Comparison of ENCODE assay signal across 8 mouse cellular contexts in the genomic region with DNA sequence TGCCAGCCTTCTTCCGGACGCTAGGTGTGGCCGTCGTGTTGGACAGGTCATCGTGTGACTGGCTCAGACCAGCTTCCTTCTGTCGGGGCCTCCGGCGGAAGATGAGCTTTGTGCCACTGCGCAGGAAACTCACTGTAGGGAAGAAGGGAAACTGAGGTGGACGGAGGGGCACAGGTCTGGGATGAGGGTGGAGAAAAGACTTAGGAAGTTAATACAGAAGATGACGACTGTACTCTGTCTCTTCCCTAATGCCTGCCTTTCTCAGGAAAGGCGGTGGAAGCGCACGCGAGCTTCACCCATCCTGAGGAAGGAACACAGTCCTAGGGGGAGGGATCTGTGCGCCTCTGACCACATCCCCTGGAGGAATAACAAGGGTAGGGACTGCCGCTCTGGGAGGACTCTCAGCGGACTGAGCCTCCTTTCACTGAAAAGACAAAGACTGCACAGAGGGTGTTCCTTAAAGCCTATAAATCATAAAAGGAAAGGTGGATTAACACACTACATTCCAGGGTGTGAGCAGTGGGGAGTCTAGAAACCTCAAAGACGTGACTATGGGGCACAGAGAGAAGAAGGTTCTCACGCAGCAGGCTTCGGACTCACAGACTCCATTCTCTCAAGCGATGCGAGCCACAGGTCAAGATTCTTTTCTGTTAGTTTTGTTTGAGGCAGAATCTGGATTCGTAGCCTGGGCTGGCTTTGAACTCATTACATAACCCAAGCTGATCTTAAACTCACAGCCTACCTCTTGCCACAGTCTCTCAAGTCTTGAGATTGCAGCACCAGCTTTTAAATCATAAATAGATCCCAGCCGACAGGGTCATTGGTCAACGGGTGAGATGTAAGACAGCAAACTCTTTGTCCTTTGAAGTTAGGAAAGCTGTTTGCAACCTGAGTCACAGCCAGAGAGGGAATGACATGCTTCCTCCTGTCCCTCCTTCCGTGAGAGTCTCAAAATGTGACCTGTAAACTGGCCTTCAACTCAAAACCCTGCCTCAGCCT. TPM values are rescaled to one million over a fixed set of nuclear protein-coding genes. Genes with fewer than 3 reads are reported as not detected.
DNase-seq lines count a peak whose midpoint lies in the region; ATAC-seq and TF ChIP-seq lines count a peak whose summit lies in the region.

No protein-coding gene starts in this region.

- H3K9me3 ChIP-seq in forebrain, embryonic 14.5 days (replicated peaks; ENCODE audit: control insufficient read depth, low read length): no peaks in the 10 kb centered on the region
- no peaks in the 10 kb centered on the region for H3K9me3 ChIP-seq in intestine, embryonic 16.5 days (ENCODE audit: control insufficient read depth, low read length)
- no peaks in the 10 kb centered on the region for H3K9me3 ChIP-seq in lung, embryonic 15.5 days
- H3K9me3 ChIP-seq in stomach, postnatal 0 days (ENCODE audit: control insufficient read depth, low read length): no peaks in the 10 kb centered on the region

- H3K36me3 ChIP-seq in forebrain, embryonic 14.5 days (ENCODE audit: control insufficient read depth, insufficient read depth, low read length): peaks cover 53% of the 10 kb centered on the region
- peaks cover 10% of the 10 kb centered on the region; the same call in 1 of the 2 replicates for H3K36me3 ChIP-seq in intestine, embryonic 16.5 days (ENCODE audit: control insufficient read depth, insufficient read depth, low read length)
- peaks cover 40% of the 10 kb centered on the region for H3K36me3 ChIP-seq in lung, embryonic 15.5 days
- peaks cover 18% of the 10 kb centered on the region for H3K36me3 ChIP-seq in stomach, postnatal 0 days (ENCODE audit: control insufficient read depth, insufficient read depth, low read length)

- no peak overlapping the region for H3K4me3 ChIP-seq in forebrain, embryonic 14.5 days (ENCODE audit: low read depth, low read length)
- H3K4me3 ChIP-seq in intestine, embryonic 16.5 days (ENCODE audit: low read length): no peak overlapping the region
- no peak overlapping the region; the same call in 1 of the 2 replicates for H3K4me3 ChIP-seq in lung, embryonic 15.5 days
- H3K4me3 ChIP-seq in stomach, postnatal 0 days (ENCODE audit: low read depth, low read length): no peak overlapping the region

- H3K9ac ChIP-seq in forebrain, embryonic 14.5 days (ENCODE audit: low read length): 0 out of 2 replicates have a peak overlapping the region, but pooled peaks have one; percentile 22
- peak overlapping the region; percentile 44; the same call in 1 of the 2 replicates for H3K9ac ChIP-seq in intestine, embryonic 16.5 days (ENCODE audit: low read depth, low read length)
- H3K9ac ChIP-seq in lung, embryonic 15.5 days: peak overlapping the region; percentile 3; the same call in 1 of the 2 replicates
- H3K9ac ChIP-seq in stomach, postnatal 0 days (ENCODE audit: low read length): no peak overlapping the region; the same call in 1 of the 2 replicates

- H3K27ac ChIP-seq in forebrain, embryonic 14.5 days (ENCODE audit: low read depth, low read length): no peak overlapping the region
- H3K27ac ChIP-seq in intestine, embryonic 16.5 days (ENCODE audit: low read length): peak overlapping the region; percentile 30; the same call in 1 of the 2 replicates
- peak overlapping the region; percentile 54 for H3K27ac ChIP-seq in lung, embryonic 15.5 days
- peak overlapping the region; percentile 71 for H3K27ac ChIP-seq in stomach, postnatal 0 days (replicated peaks)

- peak; percentile 53 for TF ChIP-seq EP300 in stomach, postnatal 0 days (optimal IDR thresholded peaks at IDR 0.05)

- ATAC-seq in forebrain, embryonic 14.5 days: no peak
- ATAC-seq in intestine, embryonic 16.5 days: peak; percentile 71
- ATAC-seq in lung, embryonic 15.5 days (ENCODE audit: borderline replicate concordance, extremely low read depth, low FRiP score, low TSS enrichment): peak; percentile 70; the same call in 1 of the 2 replicates
- peak; percentile 67 for ATAC-seq in stomach, postnatal 0 days (ENCODE audit: low FRiP score, low TSS enrichment)
- ATAC-seq in megakaryocyte, adult 5-6 weeks (ENCODE audit: poor library complexity, severe bottlenecking): no peak

- 7% methylated on average over 27 of the region's 27 CpGs for WGBS in forebrain, embryonic 14.5 days
- 14% methylated on average over 27 of the region's 27 CpGs for WGBS in intestine, embryonic 16.5 days
- 18% methylated on average over 27 of the region's 27 CpGs for WGBS in lung, embryonic 15.5 days
- 21% methylated on average over 27 of the region's 27 CpGs for WGBS in stomach, postnatal 0 days

- H3K4me2 ChIP-seq in forebrain, embryonic 14.5 days (ENCODE audit: low read length): no peak overlapping the region
- peak overlapping the region; percentile 30; the same call in 1 of the 2 replicates for H3K4me2 ChIP-seq in intestine, embryonic 16.5 days (ENCODE audit: low read depth, low read length)
- H3K4me2 ChIP-seq in lung, embryonic 15.5 days: peak overlapping the region; percentile 36
- H3K4me2 ChIP-seq in stomach, postnatal 0 days (replicated peaks; ENCODE audit: low read depth): peak overlapping the region; percentile 21

- H3K4me1 ChIP-seq in forebrain, embryonic 14.5 days (ENCODE audit: control insufficient read depth, insufficient read depth, low read length): no peaks in the 10 kb centered on the region
- peaks cover 11% of the 10 kb centered on the region for H3K4me1 ChIP-seq in intestine, embryonic 16.5 days (ENCODE audit: control insufficient read depth, insufficient read depth, low read length)
- H3K4me1 ChIP-seq in lung, embryonic 15.5 days: peaks cover 3% of the 10 kb centered on the region; the same call in 1 of the 2 replicates
- H3K4me1 ChIP-seq in stomach, postnatal 0 days (replicated peaks; ENCODE audit: control insufficient read depth, insufficient read depth): no peaks in the 10 kb centered on the region

- peak; percentile 25; the same call in 1 of the 2 replicates for TF ChIP-seq CTCF in stomach, postnatal 0 days (IDR thresholded peaks at IDR 0.05; ENCODE audit: low read depth)

- no peaks in the 10 kb centered on the region for H3K27me3 ChIP-seq in forebrain, embryonic 14.5 days (replicated peaks; ENCODE audit: control insufficient read depth, insufficient read depth, low read length)
- no peaks in the 10 kb centered on the region for H3K27me3 ChIP-seq in intestine, embryonic 16.5 days (replicated peaks; ENCODE audit: control insufficient read depth, insufficient read depth, low read length)
- no peaks in the 10 kb centered on the region for H3K27me3 ChIP-seq in lung, embryonic 15.5 days
- H3K27me3 ChIP-seq in stomach, postnatal 0 days (ENCODE audit: control insufficient read depth, insufficient read depth, low read length): no peaks in the 10 kb centered on the region

- peak; percentile 93 for DNase-seq in ZHBTc4 (ENCODE audit: low read depth, low spot score)
- DNase-seq in forebrain, embryonic 14.5 days (ENCODE audit: low spot score): no peak
- DNase-seq in stomach, postnatal 0 days (ENCODE audit: low spot score): peak; percentile 44
- DNase-seq in urinary bladder, postnatal 4 days (ENCODE audit: low spot score in 2 of 2): no peak
- DNase-seq in spleen, postnatal 10 days (ENCODE audit: low spot score in 2 of 2): no peak

RNA-seq across cellular contexts. Expression of gene Hinfp, which starts 6.0 kb away (rescaled TPM):
- polyA plus RNA-seq in forebrain, embryonic 14.5 days (2014; fragmentation: Nextera tagmentation; extraction: Ambion mirVana): 18.4 and 24.8 TPM in 2 replicates
- polyA plus RNA-seq in intestine, embryonic 16.5 days (2015; fragmentation: Nextera tagmentation; extraction: Ambion mirVana): 17.8 and 19.4 TPM in 2 replicates
- polyA plus RNA-seq in lung, embryonic 15.5 days (2015; fragmentation: Nextera tagmentation; extraction: Ambion mirVana): 21.4 and 21.7 TPM in 2 replicates
- polyA plus RNA-seq in stomach, postnatal 0 days (2015; fragmentation: Nextera tagmentation; extraction: Ambion mirVana): 8.9 and 9.4 TPM in 2 replicates
- 12.3 and 18.4 TPM in 2 replicates for total RNA-seq in megakaryocyte, adult 5-6 weeks (2015)
- 13.1 and 15.3 TPM in 2 replicates for total RNA-seq in megakaryocyte, adult 5-6 weeks (2017)

RNA-seq across cellular contexts. Expression of gene C2cd2l, which starts 8.7 kb away (rescaled TPM):
- polyA plus RNA-seq in forebrain, embryonic 14.5 days (2014; fragmentation: Nextera tagmentation; extraction: Ambion mirVana): 16.3 and 22.2 TPM in 2 replicates
- polyA plus RNA-seq in intestine, embryonic 16.5 days (2015; fragmentation: Nextera tagmentation; extraction: Ambion mirVana): 15.3 and 16.5 TPM in 2 replicates
- 6.8 and 8.5 TPM in 2 replicates for polyA plus RNA-seq in lung, embryonic 15.5 days (2015; fragmentation: Nextera tagmentation; extraction: Ambion mirVana)
- 7.4 and 7.5 TPM in 2 replicates for polyA plus RNA-seq in stomach, postnatal 0 days (2015; fragmentation: Nextera tagmentation; extraction: Ambion mirVana)
- 12.0 and 16.4 TPM in 2 replicates for total RNA-seq in megakaryocyte, adult 5-6 weeks (2015)
- total RNA-seq in megakaryocyte, adult 5-6 weeks (2017): 11.0 and 13.4 TPM in 2 replicates

RNA-seq across cellular contexts. Expression of gene Dpagt1, which starts 14.4 kb away (rescaled TPM):
- 38.2 and 39.7 TPM in 2 replicates for polyA plus RNA-seq in forebrain, embryonic 14.5 days (2014; fragmentation: Nextera tagmentation; extraction: Ambion mirVana)
- polyA plus RNA-seq in intestine, embryonic 16.5 days (2015; fragmentation: Nextera tagmentation; extraction: Ambion mirVana): 39.3 and 42.7 TPM in 2 replicates
- polyA plus RNA-seq in lung, embryonic 15.5 days (2015; fragmentation: Nextera tagmentation; extraction: Ambion mirVana): 33.5 and 36.5 TPM in 2 replicates
- 26.9 and 27.8 TPM in 2 replicates for polyA plus RNA-seq in stomach, postnatal 0 days (2015; fragmentation: Nextera tagmentation; extraction: Ambion mirVana)
- total RNA-seq in megakaryocyte, adult 5-6 weeks (2015): 37.7 and 39.4 TPM in 2 replicates
- total RNA-seq in megakaryocyte, adult 5-6 weeks (2017): 15.2 and 17.4 TPM in 2 replicates

RNA-seq across cellular contexts. Expression of gene Abcg4, which starts 23.0 kb away (rescaled TPM):
- polyA plus RNA-seq in forebrain, embryonic 14.5 days (2014; fragmentation: Nextera tagmentation; extraction: Ambion mirVana): 7.1 and 8.1 TPM in 2 replicates
- polyA plus RNA-seq in intestine, embryonic 16.5 days (2015; fragmentation: Nextera tagmentation; extraction: Ambion mirVana): 2.6 and 3.0 TPM in 2 replicates
- 1.8 and 2.0 TPM in 2 replicates for polyA plus RNA-seq in lung, embryonic 15.5 days (2015; fragmentation: Nextera tagmentation; extraction: Ambion mirVana)
- 1.4 TPM in 2 replicates for polyA plus RNA-seq in stomach, postnatal 0 days (2015; fragmentation: Nextera tagmentation; extraction: Ambion mirVana)
- 1.3 and 3.9 TPM in 2 replicates for total RNA-seq in megakaryocyte, adult 5-6 weeks (2015)
- total RNA-seq in megakaryocyte, adult 5-6 weeks (2017): 1.1 and 1.7 TPM in 2 replicates

RNA-seq across cellular contexts. Expression of gene H2afx, which starts 23.1 kb away (rescaled TPM):
- 215 and 240 TPM in 2 replicates for polyA plus RNA-seq in forebrain, embryonic 14.5 days (2014; fragmentation: Nextera tagmentation; extraction: Ambion mirVana)
- polyA plus RNA-seq in intestine, embryonic 16.5 days (2015; fragmentation: Nextera tagmentation; extraction: Ambion mirVana): 268 and 278 TPM in 2 replicates
- 357 and 365 TPM in 2 replicates for polyA plus RNA-seq in lung, embryonic 15.5 days (2015; fragmentation: Nextera tagmentation; extraction: Ambion mirVana)
- 78.7 and 93.6 TPM in 2 replicates for polyA plus RNA-seq in stomach, postnatal 0 days (2015; fragmentation: Nextera tagmentation; extraction: Ambion mirVana)
- total RNA-seq in megakaryocyte, adult 5-6 weeks (2015): 136 and 144 TPM in 2 replicates
- 239 and 262 TPM in 2 replicates for total RNA-seq in megakaryocyte, adult 5-6 weeks (2017)

Comparison
In these comparisons a context has a peak if more than half of its experiments do, and no peak if none do; other contexts are left out.
1. DNase-seq: peak in ZHBTc4 (single experiment) and stomach, postnatal 0 days (single experiment); none in forebrain, embryonic 14.5 days (single experiment), urinary bladder, postnatal 4 days (0 of 2) and spleen, postnatal 10 days (0 of 2).
2. ATAC-seq: peak in intestine, embryonic 16.5 days (single experiment), lung, embryonic 15.5 days (single experiment) and stomach, postnatal 0 days (single experiment); none in forebrain, embryonic 14.5 days (single experiment) and megakaryocyte, adult 5-6 weeks (single experiment).